15 mouse cellular contexts compared by ENCODE assay signal in genomic region chr12:100910731-100911130, GRCm38 (mm10). TPM values are rescaled to one million over a fixed set of nuclear protein-coding genes. Genes with fewer than 3 reads are reported as not detected.
DNase-seq lines count a peak whose midpoint lies in the region; ATAC-seq and TF ChIP-seq lines count a peak whose summit lies in the region.
"Had no signal": no experiment of that assay in that cellular context is flagged by ENCODE, and none has a peak within 500 bp of the region (broad histone marks: within the 10 kb centered on the region; RNA-seq: fewer than 3 reads in every experiment).

No protein-coding gene starts in this region.

- H3K27me3 ChIP-seq in liver, embryonic 12.5 days (replicated peaks) = peaks cover 45% of the 10 kb centered on the region
- no peaks in the 10 kb centered on the region for H3K27me3 ChIP-seq in cerebellum, adult 2 months (ENCODE audit: control insufficient read depth, insufficient read depth, low read length)
- H3K27me3 ChIP-seq in forebrain, postnatal 0 days (ENCODE audit: insufficient read depth, low read length) = no peaks in the 10 kb centered on the region; the same call in 1 of the 2 replicates
- H3K27me3 ChIP-seq: CH12.LX, Patski had no signal

- DNase-seq in liver = no peak
- peak; percentile 80 to 87 for DNase-seq in cerebellum, adult 2 months
- peak; percentile 42 for DNase-seq in right cerebral cortex, postnatal 14 days
- no peak for DNase-seq in lung, postnatal 25 days (ENCODE audit: low spot score)
- no peak for DNase-seq in forebrain, postnatal 0 days
- DNase-seq in lung, adult 2 months = no peak
- DNase-seq: adrenal gland, adult 8-10 months; heart, postnatal 4 days; kidney, postnatal 10 days; lung, embryonic 14.5 days had no signal

- peaks cover 47% of the 10 kb centered on the region for H3K36me3 ChIP-seq in liver, embryonic 12.5 days
- peaks cover 17% of the 10 kb centered on the region for H3K36me3 ChIP-seq in forebrain, postnatal 0 days (ENCODE audit: insufficient read depth)

- ATAC-seq in liver, embryonic 12.5 days = peak; percentile 42
- ATAC-seq in erythroblast, adult 5-6 weeks (replicated peaks; ENCODE audit: low FRiP score, poor library complexity, severe bottlenecking) = peak; percentile 48
- no peak for ATAC-seq in forebrain, postnatal 0 days
- ATAC-seq: Patski had no signal

- TF ChIP-seq CTCF in cerebellum, adult 2 months (IDR thresholded peaks at IDR 0.05; ENCODE audit: borderline replicate concordance, insufficient read depth, low read depth, low read length) = no peak
- TF ChIP-seq CTCF in forebrain, postnatal 0 days (IDR thresholded peaks at IDR 0.05; ENCODE audit: low read depth) = no peak
- TF ChIP-seq CTCF in lung, adult 2 months (IDR thresholded peaks at IDR 0.05; ENCODE audit: insufficient read depth, low read length) = no peak

- no peak overlapping the region for H3K9ac ChIP-seq in liver, embryonic 12.5 days
- H3K9ac ChIP-seq in forebrain, postnatal 0 days = no peak overlapping the region
- H3K9ac ChIP-seq: lung, embryonic 14.5 days had no signal

- TF ChIP-seq POLR2A in cerebellum, adult 2 months (IDR thresholded peaks at IDR 0.05; ENCODE audit: borderline replicate concordance, insufficient read depth, low read length) = no peak
- TF ChIP-seq POLR2A in lung, adult 2 months (IDR thresholded peaks at IDR 0.05; ENCODE audit: borderline replicate concordance, extremely low read depth, low read depth, low read length) = no peak

- no peaks in the 10 kb centered on the region for H3K9me3 ChIP-seq in liver, embryonic 12.5 days (replicated peaks)
- H3K9me3 ChIP-seq in forebrain, postnatal 0 days (ENCODE audit: low read length) = no peaks in the 10 kb centered on the region
- H3K9me3 ChIP-seq: megakaryocyte, embryonic 14.5 days had no signal

- WGBS in liver, embryonic 12.5 days (ENCODE audit: insufficient replicate concordance) = 85% methylated on average over 12 of the region's 12 CpGs
- 19% methylated on average over 12 of the region's 12 CpGs for WGBS in cerebellum, adult 2 months
- 66% methylated on average over 12 of the region's 12 CpGs for WGBS in forebrain, postnatal 0 days
- 85% methylated on average over 12 of the region's 12 CpGs for WGBS in lung, adult 2 months

- H3K4me3 ChIP-seq in liver, embryonic 12.5 days = no peak overlapping the region
- H3K4me3 ChIP-seq in cerebellum, adult 2 months (replicated peaks; ENCODE audit: insufficient read depth, low read depth, low read length) = no peak overlapping the region
- no peak overlapping the region for H3K4me3 ChIP-seq in forebrain, postnatal 0 days (ENCODE audit: low read depth, low read length)
- no peak overlapping the region for H3K4me3 ChIP-seq in lung, adult 2 months (replicated peaks; ENCODE audit: extremely low read depth, low read depth, low read length)
- H3K4me3 ChIP-seq: megakaryocyte, embryonic 14.5 days had no signal

- no peaks in the 10 kb centered on the region for H3K4me1 ChIP-seq in liver, embryonic 12.5 days
- H3K4me1 ChIP-seq in cerebellum, adult 2 months (ENCODE audit: control insufficient read depth, insufficient read depth, low read length) = peaks cover 33% of the 10 kb centered on the region
- H3K4me1 ChIP-seq in forebrain, postnatal 0 days (ENCODE audit: insufficient read depth) = 0 out of 2 replicates have a peak, but pooled peaks cover 4% of the 10 kb centered on the region
- peaks cover 2% of the 10 kb centered on the region; the same call in 1 of the 2 replicates for H3K4me1 ChIP-seq in lung, adult 2 months (ENCODE audit: control insufficient read depth, insufficient read depth, low read length)

- no peak overlapping the region for H3K4me2 ChIP-seq in liver, embryonic 12.5 days
- no peak overlapping the region for H3K4me2 ChIP-seq in forebrain, postnatal 0 days (ENCODE audit: low read depth)
- H3K4me2 ChIP-seq: lung, embryonic 14.5 days had no signal

- no peak overlapping the region for H3K27ac ChIP-seq in liver, embryonic 12.5 days
- H3K27ac ChIP-seq in cerebellum, adult 2 months (ENCODE audit: insufficient read depth, low read length) = peak overlapping the region; percentile 6
- H3K27ac ChIP-seq in forebrain, postnatal 0 days (ENCODE audit: low read depth, low read length) = no peak overlapping the region

RNA-seq across cellular contexts. Expression of gene Gpr68, which starts 2.7 kb away (rescaled TPM):
- 0.04 TPM in 1 of 2 replicates, not detected in the other for polyA plus RNA-seq in liver, embryonic 12.5 days (2016; fragmentation: Nextera tagmentation; extraction: Ambion mirVana)
- 24.2 and 24.7 TPM in 2 replicates for polyA plus RNA-seq in cerebellum, adult 2 months (2012; rRNA removed)
- total RNA-seq in erythroblast, adult 5-6 weeks (2015; ENCODE audit: low replicate concordance) = not detected in 2 replicates
- not detected in 2 replicates for total RNA-seq in erythroblast, adult 5-6 weeks (2017; ENCODE audit: low replicate concordance)
- 4.9 and 7.0 TPM in 2 replicates for total RNA-seq in forebrain, postnatal 0 days (2014; rRNA removed)
- polyA plus RNA-seq in forebrain, postnatal 0 days (2015; fragmentation: Nextera tagmentation; extraction: Ambion mirVana) = 1.8 and 3.7 TPM in 2 replicates
- polyA plus RNA-seq in lung, adult 2 months (2012; rRNA removed) = 3.2 and 4.2 TPM in 2 replicates

Comparison
In these comparisons a context has a peak if more than half of its experiments do, and no peak if none do; other contexts are left out.
1. DNase-seq: peak in cerebellum, adult 2 months (2 of 2) and right cerebral cortex, postnatal 14 days (single experiment); none in liver (single experiment), lung, postnatal 25 days (single experiment), forebrain, postnatal 0 days (single experiment) and lung, adult 2 months (single experiment).